Comparison of ENCODE assay signal across 9 mouse cellular contexts in genomic region chr3:153084226-153085095, GRCm38 (mm10).
DNase-seq lines count a peak whose midpoint lies in the region; ATAC-seq lines count a peak whose summit lies in the region.
"Had no signal": no experiment of that assay in that cellular context is flagged by ENCODE, and none has a peak within 500 bp of the region (broad histone marks: within the 10 kb centered on the region; RNA-seq: fewer than 3 reads in every experiment).

No protein-coding gene starts in this region.

- DNase-seq in adrenal gland, postnatal 14 days, result peak; percentile 6
- DNase-seq in adrenal gland, adult 18-20 months (ENCODE audit: low spot score in 2 of 2), result no peak
- DNase-seq in Muller cell, postnatal 12 days (ENCODE audit: inconsistent ontology term), result peak; percentile 73
- no peak for DNase-seq in hindbrain, embryonic 10.5 days (ENCODE audit: low spot score)
- DNase-seq in right cerebral cortex, postnatal 4 days, result peak; percentile 52
- no peak for DNase-seq in thymus, postnatal 14 days

- WGBS in embryonic facial prominence, embryonic 12.5 days, result 39% methylated on average over 23 of the region's 23 CpGs
- WGBS in hindbrain, embryonic 10.5 days, result 57% methylated on average over 23 of the region's 23 CpGs
- 37% methylated on average over 23 of the region's 23 CpGs for WGBS in limb, embryonic 13.5 days

- H3K36me3 ChIP-seq in embryonic facial prominence, embryonic 12.5 days, result no peaks in the 10 kb centered on the region
- no peaks in the 10 kb centered on the region for H3K36me3 ChIP-seq in hindbrain, embryonic 10.5 days
- no peaks in the 10 kb centered on the region for H3K36me3 ChIP-seq in limb, embryonic 13.5 days

- H3K4me3 ChIP-seq in embryonic facial prominence, embryonic 12.5 days, result no peak overlapping the region
- H3K4me3 ChIP-seq in hindbrain, embryonic 10.5 days, result no peak overlapping the region
- H3K4me3 ChIP-seq in limb, embryonic 13.5 days, result peak overlapping the region; percentile 17

- no peak overlapping the region for H3K9ac ChIP-seq in embryonic facial prominence, embryonic 12.5 days
- H3K9ac ChIP-seq in limb, embryonic 13.5 days, result no peak overlapping the region

- ATAC-seq in embryonic facial prominence, embryonic 12.5 days (ENCODE audit: insufficient number of reproducible peaks, insufficient read depth, low FRiP score, low TSS enrichment), result peak; percentile 30; the same call in 1 of the 2 replicates
- peak; percentile 58 for ATAC-seq in limb, embryonic 13.5 days (ENCODE audit: low FRiP score, low read depth)

- peak overlapping the region; percentile 76; the same call in 1 of the 2 replicates for H3K27ac ChIP-seq in embryonic facial prominence, embryonic 12.5 days
- H3K27ac ChIP-seq in hindbrain, embryonic 10.5 days, result peak overlapping the region; percentile 12; the same call in 1 of the 2 replicates
- peak overlapping the region; percentile 74; the same call in 1 of the 2 replicates for H3K27ac ChIP-seq in limb, embryonic 13.5 days
- H3K27ac ChIP-seq: macrophage had no signal

- no peaks in the 10 kb centered on the region for H3K27me3 ChIP-seq in embryonic facial prominence, embryonic 12.5 days
- H3K27me3 ChIP-seq in hindbrain, embryonic 10.5 days (ENCODE audit: insufficient read depth, poor library complexity, severe bottlenecking), result 0 out of 2 replicates have a peak, but pooled peaks cover 4% of the 10 kb centered on the region
- H3K27me3 ChIP-seq in limb, embryonic 13.5 days, result peaks cover 5% of the 10 kb centered on the region; the same call in 1 of the 2 replicates

- no peaks in the 10 kb centered on the region for H3K9me3 ChIP-seq in embryonic facial prominence, embryonic 12.5 days
- H3K9me3 ChIP-seq in hindbrain, embryonic 10.5 days, result no peaks in the 10 kb centered on the region
- H3K9me3 ChIP-seq in limb, embryonic 13.5 days, result no peaks in the 10 kb centered on the region

- H3K4me2 ChIP-seq in embryonic facial prominence, embryonic 12.5 days (replicated peaks), result peak overlapping the region; percentile 41
- peak overlapping the region; percentile 59 for H3K4me2 ChIP-seq in limb, embryonic 13.5 days (replicated peaks)

- peaks cover 28% of the 10 kb centered on the region for H3K4me1 ChIP-seq in embryonic facial prominence, embryonic 12.5 days
- peaks cover 32% of the 10 kb centered on the region for H3K4me1 ChIP-seq in hindbrain, embryonic 10.5 days (replicated peaks)
- peaks cover 34% of the 10 kb centered on the region for H3K4me1 ChIP-seq in limb, embryonic 13.5 days

Comparison
In these comparisons a context has a peak if more than half of its experiments do, and no peak if none do; other contexts are left out.
1. DNase-seq: peak in adrenal gland, postnatal 14 days (single experiment), Muller cell, postnatal 12 days (single experiment) and right cerebral cortex, postnatal 4 days (single experiment); none in adrenal gland, adult 18-20 months (0 of 2), hindbrain, embryonic 10.5 days (single experiment) and thymus, postnatal 14 days (single experiment).
2. H3K27ac ChIP-seq: peak in every context shown above with its lines; median percentile 76 in embryonic facial prominence, embryonic 12.5 days; 74 in limb, embryonic 13.5 days; 12 in hindbrain, embryonic 10.5 days.